Mouse (Mus musculus): ENCODE results near the gene Capza3.
A peak's percentile ranks its signal among the peaks of the same experiment; 100 is the strongest.

Gene Capza3

DNA sequence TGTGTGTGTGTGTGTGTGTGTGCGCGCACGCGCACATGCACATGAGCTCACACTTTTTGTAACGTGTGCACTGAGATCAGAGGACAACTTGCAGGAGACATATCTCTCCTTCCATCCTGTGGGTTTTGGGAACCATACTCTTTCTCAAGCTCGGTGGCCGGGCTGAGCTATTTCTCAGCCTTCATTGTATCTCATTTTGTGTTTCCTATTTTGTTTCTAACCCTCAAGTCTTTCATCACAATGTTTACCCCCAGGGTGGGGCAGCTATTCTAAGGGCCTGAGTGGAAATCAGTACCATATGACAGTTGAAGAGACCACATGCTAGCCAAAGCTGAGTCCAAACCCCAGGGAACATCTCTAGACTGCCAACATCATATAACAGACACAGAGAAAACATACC is at the start of gene Capza3:
Gene Capza3 (plus strand): TSS at position 301 of the 400 bp plus-strand sequence.
- no peak for DNase-seq (ENCODE audit: low spot score in 2 of 2)

DNA sequence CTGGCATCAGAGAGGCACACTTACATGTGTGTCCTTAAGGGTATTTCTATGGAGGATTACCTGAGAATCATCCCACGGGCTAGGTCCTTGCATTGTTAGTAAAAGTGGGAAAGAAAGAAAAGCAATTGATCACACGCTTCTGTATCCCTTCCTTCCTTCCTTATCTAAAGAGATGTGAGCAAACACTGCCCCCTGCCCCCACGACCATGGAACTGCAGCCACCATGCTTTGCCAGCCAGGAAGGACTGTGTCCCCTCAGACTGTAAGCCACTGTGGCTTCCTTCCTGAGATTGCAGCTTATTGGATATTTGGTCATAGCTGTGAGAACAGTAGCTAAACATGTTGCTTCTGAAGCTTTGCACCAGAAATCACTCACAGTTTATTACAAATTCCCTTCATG is 35.9 kb upstream of the Capza3 start:
- DNase-seq (ENCODE audit: low spot score in 2 of 2), result no peak

DNA sequence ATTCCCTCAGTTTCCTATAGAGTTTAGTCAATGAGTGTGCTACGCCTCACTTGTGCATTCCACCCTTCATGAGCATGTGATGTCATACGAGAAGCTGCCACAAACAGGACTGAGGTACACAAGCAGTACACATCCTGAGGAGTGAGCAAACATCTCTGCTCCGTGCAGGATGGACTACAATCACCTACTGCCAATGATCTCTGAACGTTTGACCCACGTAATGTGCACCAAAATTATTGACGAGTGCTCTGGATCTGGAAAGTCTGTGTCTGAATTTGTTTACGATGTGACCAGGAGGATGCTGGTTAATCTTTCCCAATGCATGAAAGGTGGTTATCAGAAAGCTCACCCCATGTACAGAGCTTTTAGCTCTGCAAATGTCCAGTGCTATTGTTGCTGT is 16.6 kb upstream of the Capza3 start:
- no peak for DNase-seq (ENCODE audit: low spot score in 2 of 2)

DNA sequence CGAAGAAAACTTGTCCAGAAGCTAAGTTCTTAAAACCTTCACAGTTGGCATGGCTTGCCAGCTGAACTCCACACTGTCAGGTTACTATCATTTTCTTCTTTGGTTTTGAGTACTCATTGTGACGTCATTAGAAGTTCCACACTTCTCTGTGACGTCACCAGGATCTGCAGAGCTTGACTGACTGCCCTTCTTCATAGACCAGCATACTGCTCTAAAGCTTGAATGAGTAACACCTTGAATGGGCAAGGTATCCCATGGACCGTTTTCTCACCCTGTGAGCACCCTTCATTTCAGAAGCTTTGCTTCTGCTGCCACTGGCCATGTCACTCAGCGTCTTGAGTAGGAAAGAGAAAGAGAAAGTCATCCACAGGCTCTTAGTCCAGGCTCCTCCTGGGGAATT is 305 bp downstream of the Capza3 start, which contains the start of gene Plcz1:
Gene Plcz1 (minus strand): TSS at position 101 of the 400 bp plus-strand sequence.
- no peak for DNase-seq (ENCODE audit: low spot score in 2 of 2)

DNA sequence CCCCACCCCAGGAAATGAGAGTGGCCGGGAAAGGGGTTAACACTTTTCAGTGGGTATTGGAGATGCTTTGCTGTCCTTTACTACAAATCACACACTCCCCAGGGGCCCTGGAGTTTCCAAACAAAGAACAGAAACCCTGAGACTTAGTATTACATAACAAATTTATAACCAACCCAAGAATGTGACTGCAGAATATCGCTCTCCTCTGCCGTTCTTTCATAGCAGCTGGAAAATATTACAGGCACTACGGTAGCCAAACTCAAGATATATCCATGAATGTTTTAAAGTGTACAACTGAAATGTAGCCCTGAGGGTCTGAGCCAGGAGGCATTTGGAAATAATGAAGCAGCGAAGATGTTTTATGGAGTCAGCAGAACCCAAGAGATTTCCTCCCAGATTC is 10.4 kb downstream of the Capza3 start:
- DNase-seq (ENCODE audit: low spot score in 2 of 2), result no peak

DNA sequence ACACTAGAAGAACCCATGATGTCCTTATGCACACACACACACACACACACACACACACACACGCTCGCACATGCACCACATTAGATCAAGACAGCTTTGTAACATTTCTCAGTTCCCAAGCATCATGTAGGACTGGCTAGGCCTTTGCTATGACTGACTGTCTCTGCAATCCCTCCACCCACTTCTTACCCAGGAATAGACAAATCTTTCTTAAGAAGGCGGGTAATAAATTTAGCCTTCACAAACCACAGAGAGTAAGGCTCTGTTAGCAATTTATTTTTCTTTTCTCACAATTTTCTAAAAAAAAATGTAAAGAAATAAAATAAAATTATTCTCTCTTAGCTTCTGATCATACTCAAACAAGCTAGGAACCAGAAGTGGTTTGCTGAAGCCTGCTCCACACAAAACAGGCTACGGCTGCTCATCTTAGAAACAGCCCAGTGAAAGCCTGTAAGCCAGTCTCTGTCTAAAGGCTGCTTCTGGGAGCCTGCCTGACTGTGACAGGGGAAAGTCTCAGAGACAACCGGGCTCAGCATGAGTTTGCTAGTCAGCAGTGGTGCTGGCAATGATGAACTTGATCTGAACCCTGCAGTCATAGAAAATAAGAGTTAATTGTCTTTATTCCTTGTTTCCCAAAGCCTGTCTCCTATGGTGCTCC is 13.3 kb downstream of the Capza3 start:
- DNase-seq (ENCODE audit: low spot score in 2 of 2), result peak; percentile 9 to 34

DNA sequence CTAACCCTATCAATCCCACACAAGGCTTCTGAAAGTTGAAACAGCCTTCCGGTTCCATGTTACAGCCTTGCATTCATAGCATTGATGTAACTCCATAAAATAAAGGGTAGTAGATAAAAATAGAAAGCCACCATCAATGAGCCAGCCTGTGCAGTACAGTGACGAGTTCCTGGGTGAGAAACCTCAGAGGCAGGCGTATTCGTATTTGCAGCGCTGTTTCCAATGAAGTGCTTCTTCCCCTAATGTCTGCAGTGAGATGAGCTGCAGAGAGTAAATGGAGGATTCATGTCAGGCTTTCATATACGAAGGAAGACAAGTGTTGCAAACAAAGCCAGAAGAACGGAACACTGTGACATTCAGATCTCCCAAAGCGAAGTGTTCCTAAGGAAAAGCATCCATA is 28.1 kb downstream of the Capza3 start:
- DNase-seq (ENCODE audit: low spot score in 2 of 2), result peak in 1 of 2 experiments; percentile 8

DNA sequence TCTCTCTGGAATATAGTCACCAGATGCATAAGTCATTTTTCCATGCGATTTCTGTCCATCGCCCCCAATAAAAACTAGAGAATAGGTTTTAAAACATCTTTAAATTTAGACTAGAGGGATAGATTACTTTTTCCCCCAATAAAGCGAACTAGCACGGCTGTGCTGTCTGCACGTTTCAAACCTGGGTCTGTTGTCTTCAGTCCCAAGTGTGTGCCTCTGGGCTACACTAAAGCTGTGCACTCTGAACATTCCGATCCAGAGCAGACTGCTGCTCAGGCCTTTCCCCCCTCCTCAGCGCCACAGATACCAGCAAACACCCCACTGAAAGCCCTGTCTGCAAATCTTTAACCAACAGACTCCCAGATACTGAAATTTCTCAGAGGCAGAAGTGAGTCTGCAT is 39.9 kb downstream of the Capza3 start:
- DNase-seq (ENCODE audit: low spot score in 2 of 2), result no peak

DNA sequence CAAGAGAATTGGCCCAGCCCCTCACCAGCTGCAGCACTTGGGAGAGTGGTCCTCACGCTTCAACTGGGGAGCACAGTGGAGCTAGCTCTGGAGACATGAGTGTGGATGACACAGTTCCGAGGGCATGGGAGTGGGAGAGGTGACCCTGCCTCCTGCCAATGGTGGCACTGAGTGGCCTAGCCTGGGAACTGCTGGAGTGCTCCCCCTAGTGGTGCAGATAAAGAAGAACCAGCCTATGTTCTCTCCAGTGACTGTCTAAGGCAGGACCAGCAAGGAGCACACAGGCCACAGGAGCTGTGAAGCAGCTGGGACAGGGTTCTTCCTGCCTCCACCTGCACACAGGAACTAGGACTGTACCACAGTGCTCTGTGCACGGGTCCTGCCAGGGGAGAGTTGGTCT is 40.7 kb downstream of the Capza3 start:
- DNase-seq (ENCODE audit: low spot score in 2 of 2), result no peak

DNA sequence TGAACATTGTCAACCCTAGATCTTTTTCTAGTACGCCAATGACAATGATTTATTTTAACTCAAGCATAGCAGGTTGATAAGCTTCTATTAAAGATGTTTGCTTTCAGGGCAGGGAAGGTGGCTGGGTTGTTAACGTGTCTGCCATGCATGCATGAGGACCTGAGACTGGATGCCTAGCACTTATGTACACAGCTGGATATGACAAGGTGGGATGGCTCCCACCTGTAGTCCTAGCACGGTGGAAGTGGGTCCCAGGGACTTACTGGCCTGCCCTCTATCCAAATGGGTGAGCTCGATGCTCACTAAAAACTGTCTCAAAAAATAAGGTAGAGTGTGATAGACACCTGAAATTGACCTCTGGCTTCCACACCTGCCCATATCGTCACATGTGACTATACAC is 48.8 kb downstream of the Capza3 start:
- DNase-seq (ENCODE audit: low spot score in 2 of 2), result no peak

Data from frontal cortex, postnatal 36 days (tissue).